Mouse (Mus musculus): ENCODE measurements around the gene Fancc. TPM values are rescaled to one million over a fixed set of nuclear protein-coding genes. Genes with fewer than 3 reads are reported as not detected.
"Not testable (repeated sequence)": the region's sequence is repeated elsewhere in the genome, so short reads cannot be mapped to it uniquely, and the experiment has no call there.

Gene Fancc
- polyA plus RNA-seq, 1 experiment, result 9.0 TPM

GRCm38 (mm10) chr13:63445419-63445818, 51.7 kb downstream of the Fancc start:
- 74% methylated on average over 6 of the region's 6 CpGs for WGBS
- TF ChIP-seq CTCF (conservative IDR thresholded peaks at IDR 0.05; ENCODE audit: insufficient read depth, insufficient read length, low read depth, low read length), result no peak
- TF ChIP-seq POLR2A (IDR thresholded peaks at IDR 0.05; ENCODE audit: low read depth, low read length), result no peak

DNA sequence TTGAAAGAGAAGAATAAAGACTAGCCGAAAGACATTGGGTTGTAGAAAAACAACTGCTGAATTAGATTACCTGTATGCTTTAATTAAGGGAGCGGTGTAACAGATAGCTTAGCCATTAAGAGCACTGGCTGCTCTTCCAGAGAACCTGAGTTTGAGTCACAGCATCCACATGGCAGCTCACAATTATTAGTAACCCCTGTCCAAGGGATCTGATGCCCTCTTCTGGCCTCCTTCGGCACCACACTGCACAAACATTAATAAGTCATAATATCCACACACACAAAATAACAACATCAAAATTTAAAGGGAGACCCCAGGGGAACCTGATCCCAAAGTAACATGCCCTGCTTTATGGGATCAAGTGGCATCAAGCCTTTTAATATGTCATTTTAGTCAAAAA, 64.3 kb downstream of the Fancc start:
- Histone ChIP-seq H3K4me1 (ENCODE audit: control insufficient read depth, insufficient read depth, low read length) (no peaks in the 10 kb centered on the region), H3K27ac (ENCODE audit: insufficient read depth, low read depth, low read length) (no peak overlapping the region), H3K27me3 (replicated peaks; ENCODE audit: control insufficient read depth, insufficient read depth, low read length) (no peaks in the 10 kb centered on the region), H3K4me3 (ENCODE audit: insufficient read depth, low read depth, low read length) (no peak overlapping the region), H3K36me3 (ENCODE audit: control insufficient read depth, insufficient read depth, low read length) (no peaks in the 10 kb centered on the region)
- WGBS, result 92% methylated on average over 3 of the region's 3 CpGs
- TF ChIP-seq CTCF (conservative IDR thresholded peaks at IDR 0.05; ENCODE audit: insufficient read depth, insufficient read length, low read depth, low read length), result peak; percentile 34; the same call in 1 of the 2 replicates
- no peak for TF ChIP-seq POLR2A (IDR thresholded peaks at IDR 0.05; ENCODE audit: low read depth, low read length)
- peak; percentile 45 for DNase-seq

More at GRCm38 (mm10) chr13:63445419-63445818, 51.7 kb downstream of the Fancc start:
- Histone ChIP-seq H3K36me3 (ENCODE audit: control insufficient read depth, insufficient read depth, low read length) (no peaks in the 10 kb centered on the region), H3K27ac (ENCODE audit: insufficient read depth, low read depth, low read length) (no peak overlapping the region), H3K27me3 (replicated peaks; ENCODE audit: control insufficient read depth, insufficient read depth, low read length) (no peaks in the 10 kb centered on the region), H3K4me1 (ENCODE audit: control insufficient read depth, insufficient read depth, low read length) (no peaks in the 10 kb centered on the region), H3K4me3 (ENCODE audit: insufficient read depth, low read depth, low read length) (no peak overlapping the region)
- no peak for DNase-seq

DNA sequence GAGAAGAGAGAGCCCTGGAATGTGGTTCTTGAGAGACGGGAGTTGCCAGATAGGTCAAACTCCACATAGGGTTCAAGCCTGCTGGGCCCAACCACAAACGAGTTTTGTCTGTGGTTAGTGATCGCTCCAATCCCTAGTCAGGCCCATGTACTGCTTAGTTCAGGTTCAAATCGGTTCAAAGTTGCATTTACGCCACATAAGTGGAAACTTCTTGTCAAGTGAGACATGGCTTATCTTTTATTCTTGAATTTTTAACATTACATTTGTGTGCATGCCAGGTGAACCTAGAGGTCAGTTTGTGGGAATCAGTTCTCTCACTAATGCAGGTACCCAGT, 65.3 kb downstream of the Fancc start:
- no peaks in the 10 kb centered on the region for H3K36me3 ChIP-seq (ENCODE audit: control insufficient read depth, insufficient read depth, low read length)
- H3K27ac ChIP-seq (ENCODE audit: insufficient read depth, low read depth, low read length), result peak overlapping the region; percentile 91
- H3K4me3 ChIP-seq (ENCODE audit: insufficient read depth, low read depth, low read length), result peak overlapping the region; percentile 72
- DNase-seq, result no peak
- H3K27me3 ChIP-seq (replicated peaks; ENCODE audit: control insufficient read depth, insufficient read depth, low read length), result no peaks in the 10 kb centered on the region
- H3K4me1 ChIP-seq (ENCODE audit: control insufficient read depth, insufficient read depth, low read length), result no peaks in the 10 kb centered on the region
- WGBS, result 2% methylated on average over 5 of the region's 5 CpGs
- TF ChIP-seq POLR2A (IDR thresholded peaks at IDR 0.05; ENCODE audit: low read depth, low read length) (no peak), CTCF (conservative IDR thresholded peaks at IDR 0.05; ENCODE audit: insufficient read depth, insufficient read length, low read depth, low read length) (no peak)

DNA sequence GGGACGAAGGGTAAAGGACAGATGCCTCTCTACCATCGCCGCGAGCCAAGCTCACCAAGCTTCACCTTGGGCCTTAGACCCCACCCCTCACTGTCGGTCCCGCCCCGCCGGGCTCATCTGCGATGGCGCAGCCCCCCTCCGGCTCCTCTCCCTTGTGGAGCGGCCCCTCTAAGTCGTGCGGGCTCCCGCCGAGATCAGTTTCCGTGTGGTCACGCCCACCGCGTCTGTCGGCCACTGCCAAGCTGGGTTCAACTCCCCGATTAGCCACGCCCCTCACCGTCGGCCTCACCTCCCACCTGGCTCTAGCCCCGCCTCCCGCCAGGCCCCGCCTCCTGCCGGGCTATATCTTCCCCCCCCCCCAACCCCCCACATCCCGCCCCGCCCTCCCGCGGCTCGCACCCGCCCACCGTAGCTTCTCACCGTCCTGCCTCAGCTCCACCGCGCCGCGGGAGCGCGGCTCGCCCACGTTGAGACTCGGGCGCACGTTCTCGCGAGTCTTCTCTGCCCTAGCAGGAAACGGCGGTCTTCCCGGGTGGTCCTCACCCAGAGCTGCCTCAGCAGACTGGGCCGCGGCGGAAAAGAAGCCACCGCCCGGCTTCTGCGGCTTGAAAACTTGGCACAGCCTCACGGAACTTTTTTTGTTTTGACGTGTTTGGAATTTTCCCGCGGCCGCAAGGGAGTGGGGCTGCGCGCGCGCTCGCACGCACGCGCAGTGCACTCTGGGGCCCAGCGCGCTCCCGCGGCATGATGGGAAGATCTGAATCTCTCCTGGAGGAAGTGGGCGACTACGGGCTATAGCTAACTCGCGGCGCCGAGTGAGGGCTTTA, 65.8 kb downstream of the Fancc start:
- peak overlapping the region; percentile 91 for H3K27ac ChIP-seq (ENCODE audit: insufficient read depth, low read depth, low read length)
- H3K4me3 ChIP-seq (ENCODE audit: insufficient read depth, low read depth, low read length), result peak overlapping the region; percentile 72
- WGBS, result under 1% methylated on average over 81 of the region's 82 CpGs
- peak; percentile 97 for DNase-seq
- no peaks in the 10 kb centered on the region for H3K27me3 ChIP-seq (replicated peaks; ENCODE audit: control insufficient read depth, insufficient read depth, low read length)
- TF ChIP-seq CTCF (conservative IDR thresholded peaks at IDR 0.05; ENCODE audit: insufficient read depth, insufficient read length, low read depth, low read length) (no peak), POLR2A (IDR thresholded peaks at IDR 0.05; ENCODE audit: low read depth, low read length) (peak; percentile 75)
- no peaks in the 10 kb centered on the region for H3K4me1 ChIP-seq (ENCODE audit: control insufficient read depth, insufficient read depth, low read length)
- no peaks in the 10 kb centered on the region for H3K36me3 ChIP-seq (ENCODE audit: control insufficient read depth, insufficient read depth, low read length)

GRCm38 (mm10) chr13:63430681-63431029, 66.4 kb downstream of the Fancc start:
- peak overlapping the region; percentile 39 for H3K27ac ChIP-seq (ENCODE audit: insufficient read depth, low read depth, low read length)
- DNase-seq, result no peak
- H3K27me3 ChIP-seq (replicated peaks; ENCODE audit: control insufficient read depth, insufficient read depth, low read length), result no peaks in the 10 kb centered on the region
- peak overlapping the region; percentile 72 for H3K4me3 ChIP-seq (ENCODE audit: insufficient read depth, low read depth, low read length)
- H3K4me1 ChIP-seq (ENCODE audit: control insufficient read depth, insufficient read depth, low read length), result no peaks in the 10 kb centered on the region
- TF ChIP-seq POLR2A (IDR thresholded peaks at IDR 0.05; ENCODE audit: low read depth, low read length) (no peak), CTCF (conservative IDR thresholded peaks at IDR 0.05; ENCODE audit: insufficient read depth, insufficient read length, low read depth, low read length) (no peak)
- WGBS, result 2% methylated on average over 4 of the region's 4 CpGs
- H3K36me3 ChIP-seq (ENCODE audit: control insufficient read depth, insufficient read depth, low read length), result no peaks in the 10 kb centered on the region

- Histone ChIP-seq H3K27ac (ENCODE audit: insufficient read depth, low read depth, low read length) (no peak overlapping the region), H3K27me3 (replicated peaks; ENCODE audit: control insufficient read depth, insufficient read depth, low read length) (no peaks in the 10 kb centered on the region), H3K4me1 (ENCODE audit: control insufficient read depth, insufficient read depth, low read length) (no peaks in the 10 kb centered on the region), H3K4me3 (ENCODE audit: insufficient read depth, low read depth, low read length) (no peak overlapping the region), H3K36me3 (ENCODE audit: control insufficient read depth, insufficient read depth, low read length) (no peaks in the 10 kb centered on the region)
- TF ChIP-seq POLR2A (IDR thresholded peaks at IDR 0.05; ENCODE audit: low read depth, low read length), result no peak
- no peak for TF ChIP-seq CTCF (conservative IDR thresholded peaks at IDR 0.05; ENCODE audit: insufficient read depth, insufficient read length, low read depth, low read length)
- DNase-seq, result no peak
- 87% methylated on average over 9 of the region's 9 CpGs for WGBS
Observed at GRCm38 (mm10) chr13:63430206-63430605, 66.9 kb downstream of the Fancc start.

GRCm38 (mm10) chr13:63428211-63428610, 68.9 kb downstream of the Fancc start:
- H3K4me3 ChIP-seq (ENCODE audit: insufficient read depth, low read depth, low read length); H3K36me3 ChIP-seq (ENCODE audit: control insufficient read depth, insufficient read depth, low read length); H3K27ac ChIP-seq (ENCODE audit: insufficient read depth, low read depth, low read length); DNase-seq; H3K27me3 ChIP-seq (replicated peaks; ENCODE audit: control insufficient read depth, insufficient read depth, low read length); H3K4me1 ChIP-seq (ENCODE audit: control insufficient read depth, insufficient read depth, low read length): not testable (repeated sequence)
- 95% methylated on average over 5 of the region's 5 CpGs for WGBS

Data from kidney, adult 2 months (tissue).